Mouse (Mus musculus): Measurements from ENCODE around the gene Naa38. TPM values are rescaled to one million over a fixed set of nuclear protein-coding genes. Genes with fewer than 3 reads are reported as not detected.

Gene Naa38
- total RNA-seq (2023): 28.6 TPM

DNA sequence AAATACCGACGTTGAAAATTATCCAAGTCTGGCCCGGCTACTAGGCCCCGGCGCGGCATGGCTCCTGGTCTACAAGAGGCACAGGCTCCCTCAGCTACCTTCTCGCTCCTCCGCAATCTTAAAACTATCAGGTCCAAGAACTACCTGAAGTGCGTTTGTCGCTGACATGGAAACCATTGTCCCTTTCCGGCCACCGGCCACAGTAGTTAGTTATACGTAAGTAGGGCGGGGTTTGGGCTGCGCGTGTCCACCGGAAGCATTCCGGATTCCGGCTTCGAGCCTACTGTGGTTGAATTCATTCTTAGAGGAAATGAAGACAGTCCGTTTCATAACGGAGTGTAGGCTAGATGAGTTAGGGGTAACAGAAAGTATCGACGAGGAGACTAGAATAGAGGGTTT, at the start of gene Naa38, which contains the start of gene Cyb5d1:
Gene Naa38 (plus strand): TSS at position 253 of the 399 bp plus-strand sequence.
Gene Cyb5d1 (minus strand): TSS at position 397 of the 399 bp plus-strand sequence.

DNA sequence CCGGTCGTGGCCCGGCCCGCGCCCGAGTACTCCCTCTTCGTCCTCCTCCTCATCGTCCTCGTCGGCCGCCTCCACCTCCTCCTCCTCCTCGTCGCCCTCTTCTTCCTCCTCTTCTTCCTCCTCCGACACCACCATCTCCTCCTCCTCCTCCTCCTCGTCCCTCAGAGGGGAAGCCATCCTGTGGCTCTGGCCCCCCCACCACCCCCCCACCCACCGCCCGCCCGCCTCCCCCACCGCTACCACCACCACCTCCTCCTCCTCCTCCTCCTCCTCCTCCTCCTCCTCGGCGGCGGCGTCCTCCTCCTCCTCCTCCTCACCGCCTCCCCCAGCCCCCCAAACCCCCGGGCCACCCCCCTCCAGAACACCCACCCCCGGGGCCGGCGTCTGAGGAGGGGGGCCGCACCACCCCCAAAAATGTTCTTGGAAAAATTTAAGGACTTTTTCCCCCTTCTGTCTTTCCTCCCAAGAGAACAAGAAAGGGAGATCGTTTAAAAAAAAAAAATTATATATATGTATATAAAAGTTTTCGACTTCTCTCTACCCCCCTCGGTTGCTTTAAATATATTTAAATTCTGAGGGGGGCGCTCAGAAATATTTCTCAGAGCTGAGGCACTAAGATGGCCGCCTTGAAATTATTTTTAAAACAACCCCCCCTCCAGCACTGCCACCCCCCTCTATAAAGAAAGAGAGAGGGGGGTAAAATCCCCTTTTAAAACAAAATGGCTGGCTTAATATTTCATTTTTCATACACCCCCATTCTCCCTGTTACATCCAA, 25.9 kb upstream of the Naa38 start, which contains the start of gene Chd3:
Gene Chd3 (minus strand): TSS at position 192 of the 775 bp plus-strand sequence.

DNA sequence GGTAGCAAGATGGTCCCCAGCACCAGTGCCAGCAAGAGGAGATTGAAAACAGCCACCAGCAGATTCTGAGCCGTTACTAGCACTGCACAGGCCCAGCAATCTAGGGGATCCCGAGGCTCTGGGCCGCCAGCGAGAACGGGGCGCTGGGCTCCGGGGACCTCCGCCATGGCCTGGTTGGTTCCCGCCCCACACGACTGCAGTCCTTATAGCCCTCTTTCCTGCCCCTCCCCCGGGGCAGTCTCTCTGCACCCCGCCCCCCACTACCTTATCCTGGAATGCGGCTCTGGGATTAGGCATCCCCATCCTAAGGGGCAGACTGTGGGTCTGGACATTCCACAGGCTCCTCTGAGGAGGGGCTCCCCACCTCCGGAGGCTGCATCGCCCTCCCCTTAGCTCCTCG, 2.8 kb downstream of the Naa38 start, which contains the start of gene Tmem88:
Gene Tmem88 (minus strand): TSS at position 176 of the 400 bp plus-strand sequence.

DNA sequence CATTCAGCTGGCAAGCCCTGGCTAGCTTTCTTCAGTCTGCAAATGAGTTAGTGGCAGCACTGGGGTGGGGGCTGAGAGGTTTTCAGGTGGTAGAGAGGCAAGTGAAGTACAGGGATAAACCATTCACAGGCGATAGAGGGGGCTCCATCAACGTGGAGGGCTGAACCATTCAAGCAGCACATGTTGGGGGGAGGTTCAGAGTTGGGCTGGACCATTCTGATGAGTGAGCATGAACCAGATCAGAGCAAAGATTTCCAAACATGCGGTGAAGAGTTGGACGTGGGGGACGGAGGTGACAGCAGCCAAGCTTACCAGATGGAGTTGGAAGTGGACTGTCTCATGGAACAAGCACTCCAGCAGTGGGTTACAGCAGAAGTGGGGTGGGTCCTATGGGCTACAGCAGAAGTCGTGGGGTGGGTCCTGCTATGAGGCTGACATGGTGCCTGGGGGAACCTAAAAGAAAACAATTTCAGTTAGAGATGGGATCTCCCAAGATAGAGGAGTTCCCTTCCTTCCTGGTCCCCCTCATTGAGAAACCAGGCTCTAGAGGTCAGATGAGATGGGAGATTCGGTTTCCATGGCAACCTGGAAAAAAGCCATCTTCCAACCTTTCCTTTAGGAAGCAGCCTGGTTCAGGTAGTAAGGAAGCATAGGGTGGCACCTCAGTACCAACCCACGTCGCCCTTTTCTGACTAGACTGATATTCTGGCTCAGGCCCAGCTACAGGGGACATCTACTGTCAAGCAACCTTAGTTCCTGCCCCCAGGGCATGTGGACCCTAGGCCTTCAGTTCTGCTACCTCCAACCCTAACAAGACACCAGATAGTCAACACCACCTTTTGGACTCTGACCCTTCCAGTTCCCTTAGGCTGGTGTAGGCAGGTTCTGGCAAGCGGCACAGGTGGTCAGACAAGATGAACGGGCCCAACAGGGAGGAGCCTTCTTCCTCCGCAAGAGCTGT, 18.2 kb downstream of the Naa38 start, which contains the start of gene Kdm6b:
Gene Kdm6b (minus strand): TSS at position 455 of the 961 bp plus-strand sequence.

Other genes with a start within 250 kb of the Naa38 start
- gene Alox12b, start 238.5 kb upstream of the Naa38 start, total RNA-seq (2023): not detected
- gene Alox8, start 197.6 kb upstream of the Naa38 start, total RNA-seq (2023): not detected
- not detected for gene Gucy2e, start 158.5 kb upstream of the Naa38 start, total RNA-seq (2023)
- 18.4 TPM for gene Cntrob, start 71.7 kb upstream of the Naa38 start, total RNA-seq (2023)
- 22.2 TPM for gene Trappc1, start 71.5 kb upstream of the Naa38 start, total RNA-seq (2023)
- 1.2 TPM for gene Kcnab3, start 69.2 kb upstream of the Naa38 start, total RNA-seq (2023)
- gene Rnf227, start 55.0 kb upstream of the Naa38 start, total RNA-seq (2023): 1.5 TPM
- 596 TPM for gene Chd3, start 26.1 kb upstream of the Naa38 start, total RNA-seq (2023)
- 35.5 TPM for gene Cyb5d1, start 144 bp downstream of the Naa38 start, total RNA-seq (2023)
- 9.5 TPM for gene Tmem88, start 2.7 kb downstream of the Naa38 start, total RNA-seq (2023)
- 156 TPM for gene Kdm6b, start 18.2 kb downstream of the Naa38 start, total RNA-seq (2023)
- 0.09 TPM for gene Dnah2, start 153.6 kb downstream of the Naa38 start, total RNA-seq (2023)
- gene Efnb3, start 164.7 kb downstream of the Naa38 start, total RNA-seq (2023): 0.46 TPM
- gene Wrap53, start 184.8 kb downstream of the Naa38 start, total RNA-seq (2023): 11.6 TPM
- gene Trp53, start 184.9 kb downstream of the Naa38 start, total RNA-seq (2023): 157 TPM
- 0.21 TPM for gene Atp1b2, start 210.5 kb downstream of the Naa38 start, total RNA-seq (2023)
- not detected for gene Shbg, start 222.4 kb downstream of the Naa38 start, total RNA-seq (2023)
- not detected for gene Sat2, start 226.5 kb downstream of the Naa38 start, total RNA-seq (2023)
- 68.8 TPM for gene Fxr2, start 237.5 kb downstream of the Naa38 start, total RNA-seq (2023)